Mouse (Mus musculus): ENCODE results near the gene Vps16. TPM values are rescaled to one million over a fixed set of nuclear protein-coding genes. Genes with fewer than 3 reads are reported as not detected.

Vps16 gene
- polyA plus RNA-seq, 1 experiment from 2014 or later: 105 TPM

Other genes with a start within 250 kb of the Vps16 start
- 538 and 617 TPM in 2 replicates for gene Snrpb, start 244.9 kb upstream of the Vps16 start, polyA plus RNA-seq (2015; fragmentation: Nextera tagmentation; extraction: Ambion mirVana)
- not detected in 2 replicates for gene Tmc2, start 229.1 kb upstream of the Vps16 start, polyA plus RNA-seq (2015; fragmentation: Nextera tagmentation; extraction: Ambion mirVana)
- 300 and 333 TPM in 2 replicates for gene Nop56, start 149.9 kb upstream of the Vps16 start, polyA plus RNA-seq (2015; fragmentation: Nextera tagmentation; extraction: Ambion mirVana)
- 151 and 158 TPM in 2 replicates for gene Idh3b, start 139.8 kb upstream of the Vps16 start, polyA plus RNA-seq (2015; fragmentation: Nextera tagmentation; extraction: Ambion mirVana)
- gene Ebf4, start 129.2 kb upstream of the Vps16 start, polyA plus RNA-seq (2015; fragmentation: Nextera tagmentation; extraction: Ambion mirVana): 3.9 and 4.8 TPM in 2 replicates
- gene Cpxm1, start 26.8 kb upstream of the Vps16 start, polyA plus RNA-seq (2015; fragmentation: Nextera tagmentation; extraction: Ambion mirVana): 110 and 133 TPM in 2 replicates
- gene Gm28372, start 19.1 kb upstream of the Vps16 start, polyA plus RNA-seq (2015; fragmentation: Nextera tagmentation; extraction: Ambion mirVana): 0.32 TPM in 1 of 2 replicates, not detected in the other
- not detected in 2 replicates for gene 1700020A23Rik, start 19.1 kb upstream of the Vps16 start, polyA plus RNA-seq (2015; fragmentation: Nextera tagmentation; extraction: Ambion mirVana)
- 0.32 TPM in 1 of 2 replicates, not detected in the other for gene Tmem239, start 17.9 kb upstream of the Vps16 start, polyA plus RNA-seq (2015; fragmentation: Nextera tagmentation; extraction: Ambion mirVana)
- 15.5 and 16.3 TPM in 2 replicates for gene Pced1a, start 362 bp downstream of the Vps16 start, polyA plus RNA-seq (2015; fragmentation: Nextera tagmentation; extraction: Ambion mirVana)
- 113 and 114 TPM in 2 replicates for gene Ptpra, start 25.9 kb downstream of the Vps16 start, polyA plus RNA-seq (2015; fragmentation: Nextera tagmentation; extraction: Ambion mirVana)
- 76.0 and 89.4 TPM in 2 replicates for gene Mrps26, start 139.4 kb downstream of the Vps16 start, polyA plus RNA-seq (2015; fragmentation: Nextera tagmentation; extraction: Ambion mirVana)
- gene Oxt, start 151.8 kb downstream of the Vps16 start, polyA plus RNA-seq (2015; fragmentation: Nextera tagmentation; extraction: Ambion mirVana): not detected in 2 replicates
- gene Avp, start 158.2 kb downstream of the Vps16 start, polyA plus RNA-seq (2015; fragmentation: Nextera tagmentation; extraction: Ambion mirVana): not detected in 2 replicates
- gene Fastkd5, start 205.7 kb downstream of the Vps16 start, polyA plus RNA-seq (2015; fragmentation: Nextera tagmentation; extraction: Ambion mirVana): 14.7 and 16.2 TPM in 2 replicates
- 13.2 and 14.2 TPM in 2 replicates for gene Ubox5, start 205.7 kb downstream of the Vps16 start, polyA plus RNA-seq (2015; fragmentation: Nextera tagmentation; extraction: Ambion mirVana)
- 4.5 and 5.1 TPM in 2 replicates for gene Lzts3, start 218.5 kb downstream of the Vps16 start, polyA plus RNA-seq (2015; fragmentation: Nextera tagmentation; extraction: Ambion mirVana)
- 61.7 and 72.7 TPM in 2 replicates for gene Ddrgk1, start 240.3 kb downstream of the Vps16 start, polyA plus RNA-seq (2015; fragmentation: Nextera tagmentation; extraction: Ambion mirVana)
- 118 and 126 TPM in 2 replicates for gene Itpa, start 243.3 kb downstream of the Vps16 start, polyA plus RNA-seq (2015; fragmentation: Nextera tagmentation; extraction: Ambion mirVana)

Measured in embryonic facial prominence, embryonic 13.5 days (tissue).